Mouse (Mus musculus) intestine, embryonic 16.5 days (tissue): ENCODE measurements around the gene Babam2. TPM values are rescaled to one million over a fixed set of nuclear protein-coding genes. Genes with fewer than 3 reads are reported as not detected.

Experiments
- ATAC-seq: fragments of 200-750 bp; cut with Nextera tagmentation; 2 replicates; pipeline ENCODE4 v1.8.0; 2017; ENCODE audit warnings: moderate TSS enrichment, moderate library complexity
- H3K27ac ChIP-seq: fragments of 300-500 bp; sonication (generic); 2 replicates; pipeline ENCODE4 v1.5.1; 2014; ENCODE audit warnings: mild to moderate bottlenecking, low read length
- H3K27me3 ChIP-seq: fragments of 300-500 bp; sonication (generic); replicated peaks from 2 replicates; pipeline ENCODE4 v1.6.1; 2014; ENCODE audit warnings: low read length, control low read depth, mixed read lengths; ENCODE audit not compliant: control insufficient read depth, insufficient read depth
- H3K36me3 ChIP-seq: fragments of 300-500 bp; sonication (generic); 2 replicates; pipeline ENCODE4 v1.6.1; 2014; ENCODE audit warnings: low read length, control low read depth; ENCODE audit not compliant: control insufficient read depth, insufficient read depth
- H3K4me1 ChIP-seq: fragments of 300-500 bp; sonication (generic); 2 replicates; pipeline ENCODE4 v1.6.1; 2014; ENCODE audit warnings: low read length, control low read depth, mixed read lengths; ENCODE audit not compliant: control insufficient read depth, insufficient read depth
- H3K4me2 ChIP-seq: fragments of 300-500 bp; sonication (generic); 2 replicates; pipeline ENCODE4 v1.6.1; 2014; ENCODE audit warnings: low read depth, low read length, control low read depth
- H3K4me3 ChIP-seq: fragments of 300-500 bp; sonication (generic); 2 replicates; pipeline ENCODE4 v1.5.1; 2014; ENCODE audit warnings: mild to moderate bottlenecking, low read length
- H3K9ac ChIP-seq: fragments of 300-500 bp; sonication (generic); 2 replicates; pipeline ENCODE4 v1.6.1; 2014; ENCODE audit warnings: low read depth, low read length
- H3K9me3 ChIP-seq: fragments of 300-500 bp; sonication (generic); 2 replicates; pipeline ENCODE4 v1.6.1; 2016; ENCODE audit warnings: low read length, control low read depth; ENCODE audit not compliant: control insufficient read depth
- WGBS: fragments of 180-500 bp; shearing (Covaris S2); extraction: QIAGEN DNeasy Blood & Tissue Kit; methylation state at CpG from one replicate; pipeline ENCODE4 v1.1.7; 2014; 5-methylcytosine and 5-hydroxymethylcytosine counted together
- polyA plus RNA-seq: library from polyadenylated mRNA; unstranded; fragments of >200 nt; fragmentation: Nextera tagmentation; extraction: Ambion mirVana; gene quantifications from 2 replicates; pipeline ENCODE4 v1.2.1, GENCODE M21; 2015

Gene Babam2
- polyA plus RNA-seq, 1 experiment from 2014 or later, result 69.0 TPM

- no peak overlapping the region for H3K4me3 ChIP-seq
- H3K27ac ChIP-seq, result no peak overlapping the region
- no peak for ATAC-seq
- H3K9me3 ChIP-seq, result no peaks in the 10 kb centered on the region
- no peak overlapping the region for H3K4me2 ChIP-seq
- no peak overlapping the region for H3K9ac ChIP-seq
- no peaks in the 10 kb centered on the region for H3K36me3 ChIP-seq
- H3K4me1 ChIP-seq, result 0 out of 2 replicates have a peak, but pooled peaks cover 2% of the 10 kb centered on the region
- H3K27me3 ChIP-seq, result no peaks in the 10 kb centered on the region
- 81% methylated on average over 3 of the region's 3 CpGs for WGBS
These were observed 239.0 kb downstream of the Babam2 start for GRCm38 (mm10) chr5:31936523-31936922.

GRCm38 (mm10) chr5:31940876-31941275 is 243.4 kb downstream of the Babam2 start:
- no peaks in the 10 kb centered on the region for H3K27me3 ChIP-seq
- WGBS, result 70% methylated on average over 8 of the region's 8 CpGs

GRCm38 (mm10) chr5:31947185-31947584 is 249.7 kb downstream of the Babam2 start:
- Histone ChIP-seq H3K9me3 (no peaks in the 10 kb centered on the region), H3K27ac (no peak overlapping the region), H3K9ac (no peak overlapping the region), H3K36me3 (no peaks in the 10 kb centered on the region), H3K27me3 (no peaks in the 10 kb centered on the region), H3K4me2 (no peak overlapping the region), H3K4me1 (peaks cover 3% of the 10 kb centered on the region; the same call in 1 of the 2 replicates), H3K4me3 (no peak overlapping the region)
- WGBS, result 41% methylated on average over 4 of the region's 4 CpGs
- no peak for ATAC-seq

More at GRCm38 (mm10) chr5:31940876-31941275, 243.4 kb downstream of the Babam2 start:
- H3K9ac ChIP-seq, result no peak overlapping the region
- no peak overlapping the region for H3K4me2 ChIP-seq
- H3K4me1 ChIP-seq, result no peaks in the 10 kb centered on the region
- H3K36me3 ChIP-seq, result no peaks in the 10 kb centered on the region
- H3K9me3 ChIP-seq, result no peaks in the 10 kb centered on the region
- H3K4me3 ChIP-seq, result no peak overlapping the region
- peak; percentile 76 for ATAC-seq
- no peak overlapping the region for H3K27ac ChIP-seq

GRCm38 (mm10) chr5:31949389-31949788 is 251.9 kb downstream of the Babam2 start:
- Histone ChIP-seq H3K9ac (no peak overlapping the region), H3K4me1 (peaks cover 3% of the 10 kb centered on the region; the same call in 1 of the 2 replicates), H3K4me3 (no peak overlapping the region), H3K36me3 (no peaks in the 10 kb centered on the region), H3K27me3 (no peaks in the 10 kb centered on the region), H3K9me3 (no peaks in the 10 kb centered on the region), H3K27ac (no peak overlapping the region), H3K4me2 (no peak overlapping the region)
- 65% methylated on average over 8 of the region's 8 CpGs for WGBS
- ATAC-seq, result peak; percentile 58; the same call in 1 of the 2 replicates

GRCm38 (mm10) chr5:31950532-31950931 is 253.0 kb downstream of the Babam2 start:
- 91% methylated on average over 4 of the region's 4 CpGs for WGBS
- H3K4me2 ChIP-seq, result no peak overlapping the region
- peaks cover 3% of the 10 kb centered on the region; the same call in 1 of the 2 replicates for H3K4me1 ChIP-seq
- no peak overlapping the region for H3K27ac ChIP-seq
- no peak overlapping the region for H3K9ac ChIP-seq
- H3K36me3 ChIP-seq, result no peaks in the 10 kb centered on the region
- H3K27me3 ChIP-seq, result no peaks in the 10 kb centered on the region
- no peak for ATAC-seq
- H3K4me3 ChIP-seq, result no peak overlapping the region
- H3K9me3 ChIP-seq, result no peaks in the 10 kb centered on the region

GRCm38 (mm10) chr5:31955184-31955583 is 257.7 kb downstream of the Babam2 start:
- H3K9me3 ChIP-seq, result no peaks in the 10 kb centered on the region
- H3K36me3 ChIP-seq, result no peaks in the 10 kb centered on the region
- WGBS, result 42% methylated on average over 3 of the region's 3 CpGs
- H3K4me1 ChIP-seq, result no peaks in the 10 kb centered on the region; the same call in 1 of the 2 replicates
- ATAC-seq, result peak; percentile 64; the same call in 1 of the 2 replicates
- no peak overlapping the region for H3K4me3 ChIP-seq
- no peak overlapping the region for H3K9ac ChIP-seq
- no peak overlapping the region for H3K4me2 ChIP-seq
- H3K27me3 ChIP-seq, result no peaks in the 10 kb centered on the region
- no peak overlapping the region for H3K27ac ChIP-seq

- Histone ChIP-seq H3K27me3 (no peaks in the 10 kb centered on the region), H3K9me3 (no peaks in the 10 kb centered on the region), H3K27ac (0 out of 2 replicates have a peak overlapping the region, but pooled peaks have one; percentile 10), H3K36me3 (no peaks in the 10 kb centered on the region), H3K4me2 (no peak overlapping the region), H3K9ac (no peak overlapping the region), H3K4me3 (no peak overlapping the region), H3K4me1 (no peaks in the 10 kb centered on the region; the same call in 1 of the 2 replicates)
- ATAC-seq, result no peak
- 94% methylated on average over 3 of the region's 3 CpGs for WGBS
These were observed 258.9 kb downstream of the Babam2 start for GRCm38 (mm10) chr5:31956336-31956735.

GRCm38 (mm10) chr5:31959886-31960285 is 262.4 kb downstream of the Babam2 start:
- Histone ChIP-seq H3K9me3 (no peaks in the 10 kb centered on the region), H3K9ac (no peak overlapping the region), H3K36me3 (no peaks in the 10 kb centered on the region), H3K4me2 (no peak overlapping the region), H3K4me3 (no peak overlapping the region), H3K27me3 (no peaks in the 10 kb centered on the region), H3K27ac (no peak overlapping the region), H3K4me1 (no peaks in the 10 kb centered on the region; the same call in 1 of the 2 replicates)
- WGBS, result 90% methylated on average over 8 of the region's 8 CpGs
- ATAC-seq, result no peak

- no peak overlapping the region for H3K27ac ChIP-seq
- peaks cover under 1% of the 10 kb centered on the region; the same call in 1 of the 2 replicates for H3K4me1 ChIP-seq
- H3K4me2 ChIP-seq, result no peak overlapping the region
- no peaks in the 10 kb centered on the region for H3K9me3 ChIP-seq
- no peaks in the 10 kb centered on the region for H3K36me3 ChIP-seq
- no peaks in the 10 kb centered on the region for H3K27me3 ChIP-seq
- no peak overlapping the region for H3K9ac ChIP-seq
- ATAC-seq, result no peak
- H3K4me3 ChIP-seq, result no peak overlapping the region
- 41% methylated on average over 2 of the region's 2 CpGs for WGBS
These were observed 263.9 kb downstream of the Babam2 start for GRCm38 (mm10) chr5:31961423-31961822.

GRCm38 (mm10) chr5:31962346-31962745 is 264.9 kb downstream of the Babam2 start:
- H3K4me2 ChIP-seq, result no peak overlapping the region
- WGBS, result 68% methylated on average over 3 of the region's 3 CpGs
- no peak for ATAC-seq

More at GRCm38 (mm10) chr5:31962346-31962745, 264.9 kb downstream of the Babam2 start:
- peaks cover 3% of the 10 kb centered on the region; the same call in 1 of the 2 replicates for H3K4me1 ChIP-seq
- no peak overlapping the region for H3K4me3 ChIP-seq
- H3K9me3 ChIP-seq, result no peaks in the 10 kb centered on the region
- no peak overlapping the region for H3K27ac ChIP-seq
- no peaks in the 10 kb centered on the region for H3K27me3 ChIP-seq
- H3K9ac ChIP-seq, result no peak overlapping the region
- no peaks in the 10 kb centered on the region for H3K36me3 ChIP-seq
